Mouse (Mus musculus): ENCODE measurements around the gene Ptp4a2.
A peak's percentile ranks its signal among the peaks of the same experiment; 100 is the strongest.

The Ptp4a2 gene

DNA sequence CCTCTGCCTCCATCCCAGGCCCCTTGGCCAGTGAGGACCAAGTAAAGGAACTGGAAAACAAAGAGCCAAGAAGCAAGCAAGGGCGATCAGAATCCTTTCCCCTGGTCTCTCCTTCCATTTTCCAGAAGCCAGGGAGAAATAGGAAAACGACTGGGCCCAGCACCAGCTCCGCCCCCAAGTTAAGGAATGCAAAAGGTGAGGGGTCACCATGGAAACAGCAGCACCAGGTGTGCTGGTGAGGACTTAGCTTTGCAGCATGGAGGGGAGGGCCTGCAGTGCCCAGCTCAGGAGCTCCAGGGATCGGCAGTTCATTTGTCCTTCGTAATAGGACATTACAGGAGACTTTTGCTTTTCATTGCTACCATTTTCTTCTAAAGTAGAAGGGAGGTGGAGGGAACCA, 13.0 kb upstream of the Ptp4a2 start:
- DNase-seq (ENCODE audit: low spot score): no peak

DNA sequence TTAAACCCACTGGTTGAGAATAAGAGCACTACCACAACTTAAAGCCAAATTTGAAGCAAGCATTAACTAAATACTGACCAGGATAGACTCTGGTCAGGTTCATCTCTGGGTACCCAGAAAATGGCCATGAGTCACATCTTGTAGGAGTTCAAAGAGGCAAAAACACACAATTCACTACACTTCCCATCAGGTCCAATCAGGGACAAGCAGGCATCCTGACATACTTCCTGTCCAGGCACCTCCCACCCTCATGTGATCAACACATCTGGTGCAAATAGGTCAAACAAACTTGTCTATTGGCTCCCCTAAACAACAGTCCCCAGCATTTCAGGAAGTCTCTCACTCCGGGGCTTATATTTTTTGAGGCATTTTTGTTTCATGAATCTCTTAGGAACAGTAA, 7.7 kb upstream of the Ptp4a2 start:
- no peak for DNase-seq (ENCODE audit: low spot score)

DNA sequence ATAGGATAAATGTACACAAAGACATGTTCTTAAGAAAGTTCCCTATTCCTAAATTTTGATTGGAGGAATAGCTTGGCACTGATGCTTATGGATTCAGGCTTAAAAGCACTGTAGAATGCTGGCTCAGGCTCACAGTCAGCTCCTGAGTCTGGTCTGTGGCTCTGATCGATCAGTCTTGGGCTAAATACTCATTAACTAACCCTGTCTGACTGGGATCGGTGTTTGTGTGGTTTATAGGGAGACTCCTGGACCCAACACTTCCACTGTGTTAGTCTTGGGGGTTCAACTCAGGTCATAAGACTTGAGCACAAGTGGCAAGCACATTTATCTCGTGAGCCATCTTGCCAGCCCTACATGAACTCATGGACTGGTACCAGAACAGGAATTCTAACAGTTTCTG, 6.0 kb upstream of the Ptp4a2 start:
- no peak for DNase-seq (ENCODE audit: low spot score)

DNA sequence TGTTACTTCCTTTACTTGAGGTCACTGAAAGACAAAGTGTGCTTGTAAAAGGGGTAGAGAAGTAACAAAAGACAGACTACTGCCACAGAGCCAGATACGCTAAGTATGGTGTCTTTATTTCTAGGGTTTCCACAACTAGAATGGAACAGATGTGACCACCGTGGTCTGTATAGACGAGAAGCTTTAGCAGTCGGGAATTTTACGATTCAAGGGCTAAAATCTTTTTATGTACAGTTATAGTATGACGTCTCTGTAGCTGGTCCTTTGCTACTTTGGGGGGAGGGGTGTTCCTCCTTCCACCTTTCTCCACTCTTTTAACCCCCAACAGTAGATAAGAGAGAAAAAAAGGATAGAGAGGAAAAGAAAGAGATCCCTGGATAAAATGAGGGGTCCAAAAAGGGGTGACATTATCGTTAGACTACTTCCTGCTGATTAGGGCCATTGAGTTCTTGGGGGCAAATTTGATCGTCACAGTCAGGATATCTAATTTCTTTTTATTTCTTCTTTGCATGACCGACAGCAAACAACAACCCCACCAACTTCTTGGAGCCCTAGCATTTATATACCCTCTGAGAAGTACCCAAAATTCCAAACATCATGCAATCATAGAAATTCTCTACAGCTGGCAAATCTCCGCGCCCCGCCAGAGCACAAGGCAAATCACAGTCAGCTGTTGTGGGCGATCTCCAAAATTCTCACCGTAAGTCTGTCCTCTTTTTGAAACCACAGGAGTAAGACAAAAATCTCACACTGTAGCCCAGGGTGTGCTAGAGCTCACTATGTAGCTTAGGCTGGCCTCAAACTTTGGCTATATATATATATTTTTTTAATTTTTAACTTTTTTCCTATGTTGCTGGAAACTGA, 818 bp downstream of the Ptp4a2 start:
- no peak for DNase-seq (ENCODE audit: low spot score)

DNA sequence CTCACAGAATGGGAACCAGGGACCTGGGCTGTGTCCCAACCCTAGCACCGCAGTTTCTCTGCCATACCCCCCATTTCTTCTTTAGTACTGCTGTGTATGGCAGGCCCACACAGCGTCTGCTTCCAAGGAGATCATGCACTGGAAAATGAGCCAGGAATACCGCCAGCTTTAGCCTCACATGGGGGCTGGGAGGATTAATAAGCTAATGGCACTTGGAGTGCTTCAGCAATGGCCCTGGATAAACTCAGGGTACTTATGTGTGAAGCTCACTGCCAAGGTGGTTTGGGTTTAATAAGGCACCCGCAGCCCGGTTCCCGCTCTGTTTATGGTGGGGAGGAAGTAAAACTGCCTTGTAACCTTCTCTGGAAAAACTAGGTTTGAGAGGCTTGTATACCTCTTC, 6.6 kb downstream of the Ptp4a2 start:
- peak; percentile 27 for DNase-seq (ENCODE audit: low spot score)

DNA sequence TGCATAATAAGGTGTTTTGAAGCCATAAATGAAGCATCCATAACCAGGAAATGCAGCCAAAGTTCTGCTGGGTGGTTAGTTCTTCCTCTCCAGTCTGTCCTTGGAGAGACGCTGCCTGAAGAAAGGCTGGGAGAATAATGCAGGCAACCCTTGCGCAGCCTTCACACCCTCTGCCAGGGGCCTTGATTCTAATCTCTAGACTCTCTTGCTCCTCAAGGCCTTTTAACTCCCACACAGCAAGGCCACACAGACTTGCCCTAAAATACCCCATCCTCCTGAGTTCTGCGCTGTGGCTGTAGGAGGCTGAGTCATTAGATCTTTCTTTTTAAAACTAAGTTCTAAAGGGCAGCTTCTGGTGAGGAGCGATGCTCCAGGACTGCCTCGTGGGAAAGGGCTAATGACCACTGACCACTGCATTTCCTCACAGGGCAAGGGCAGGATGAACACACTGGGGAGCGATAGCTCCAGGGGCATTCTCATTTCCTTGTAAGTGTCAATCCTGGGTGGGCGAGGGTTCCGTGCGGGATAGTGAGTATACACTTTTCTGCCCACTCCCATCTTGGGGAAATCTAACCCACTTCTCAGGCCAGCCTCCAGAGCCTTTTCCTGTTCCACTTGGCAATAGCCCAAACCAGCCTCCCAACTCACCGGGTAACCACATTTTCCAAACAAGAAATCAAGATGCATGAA, 7.6 kb downstream of the Ptp4a2 start:
- peak; percentile 30 for DNase-seq (ENCODE audit: low spot score)

DNA sequence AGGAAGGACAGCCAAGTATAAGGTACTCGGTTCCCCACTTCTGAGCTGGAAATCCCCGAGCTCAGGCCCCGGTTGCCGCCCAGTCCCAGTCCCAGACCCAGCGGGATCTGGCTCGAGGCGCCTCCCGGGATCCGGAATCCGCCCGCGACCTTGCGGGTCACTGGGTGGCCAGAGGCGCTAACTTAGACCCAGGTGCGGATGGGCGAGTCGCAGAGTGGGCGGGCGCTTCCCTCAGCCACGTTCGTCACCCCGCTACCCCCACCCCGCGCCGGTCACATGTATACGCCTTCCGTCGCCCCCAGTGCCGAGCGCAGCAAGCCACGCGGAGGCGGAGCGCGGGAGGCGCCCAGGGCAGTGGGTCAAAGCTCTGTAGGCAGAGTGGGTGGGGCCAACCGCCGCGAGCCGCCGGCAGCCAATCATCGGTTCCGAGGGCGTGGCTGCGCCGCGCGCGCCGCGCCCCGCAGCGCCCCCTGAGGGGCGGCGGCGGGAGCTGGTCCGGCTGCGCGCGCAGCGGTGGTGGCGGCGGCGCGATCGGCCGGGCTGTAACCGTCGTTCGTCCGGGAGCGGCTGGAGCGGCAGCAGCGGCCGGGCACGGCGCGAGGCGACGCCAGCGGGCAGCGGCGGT, 8.8 kb downstream of the Ptp4a2 start:
- peak; percentile 95 for DNase-seq (ENCODE audit: low spot score)

DNA sequence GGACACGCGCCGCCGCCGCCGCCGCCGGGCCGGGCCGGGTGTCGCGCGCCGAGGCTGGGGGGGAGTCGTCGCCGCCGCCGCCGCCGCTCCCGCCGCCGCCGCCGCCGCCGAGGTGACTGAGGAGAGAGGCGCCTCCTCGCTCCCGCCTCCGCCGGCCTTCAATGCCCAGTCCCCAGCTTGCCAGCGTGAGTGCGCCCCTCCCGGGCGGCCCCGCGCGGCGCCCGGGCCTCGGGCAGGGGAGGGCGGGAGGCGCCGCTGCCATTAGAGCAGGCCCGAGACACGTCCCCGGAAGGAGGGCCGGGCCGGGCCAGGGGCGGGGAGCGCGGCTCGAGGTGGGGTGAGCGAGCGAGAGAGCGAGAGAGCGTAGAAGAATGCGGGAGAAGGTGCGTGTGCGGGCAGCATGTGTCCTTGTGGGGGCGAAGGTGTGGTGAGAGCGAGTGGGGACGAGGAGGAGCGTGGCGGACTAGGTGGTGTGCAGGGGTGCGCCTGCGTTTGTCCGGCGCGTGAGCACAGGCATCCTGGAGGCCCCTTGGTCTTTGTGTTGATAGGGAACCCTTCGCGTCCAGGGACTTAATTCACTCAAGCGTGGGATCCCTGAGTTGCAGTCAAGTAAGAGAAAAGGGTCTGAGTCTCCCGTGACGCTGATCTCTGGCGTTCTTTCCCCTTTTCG, 9.5 kb downstream of the Ptp4a2 start:
- DNase-seq (ENCODE audit: low spot score): peak; percentile 69

DNA sequence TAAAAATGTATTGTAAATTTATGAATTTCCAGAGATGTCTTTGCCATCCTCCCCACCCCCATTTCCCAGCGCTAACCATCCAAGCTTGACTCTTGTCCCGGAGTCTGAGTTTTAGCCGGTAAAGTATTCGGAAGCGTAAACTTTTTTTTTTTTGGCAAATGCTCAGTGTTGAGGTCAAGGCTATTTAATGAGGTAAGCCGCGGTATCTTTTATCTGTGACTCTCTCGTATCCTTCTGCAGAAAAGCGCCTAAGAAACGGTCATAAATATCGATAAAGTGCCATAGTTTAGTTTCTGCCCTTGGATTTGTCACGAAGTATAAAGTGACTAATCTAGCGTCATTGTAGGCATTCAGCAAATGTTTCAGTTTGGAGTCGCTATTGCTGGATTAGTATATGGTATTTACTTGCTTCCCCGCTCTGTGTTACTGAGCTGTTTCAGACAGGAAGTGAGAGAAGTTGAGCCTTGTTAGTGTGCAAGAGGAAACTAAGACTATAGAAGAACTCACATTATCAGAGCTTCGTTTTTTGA, 10.1 kb downstream of the Ptp4a2 start:
- DNase-seq (ENCODE audit: low spot score): no peak

DNA sequence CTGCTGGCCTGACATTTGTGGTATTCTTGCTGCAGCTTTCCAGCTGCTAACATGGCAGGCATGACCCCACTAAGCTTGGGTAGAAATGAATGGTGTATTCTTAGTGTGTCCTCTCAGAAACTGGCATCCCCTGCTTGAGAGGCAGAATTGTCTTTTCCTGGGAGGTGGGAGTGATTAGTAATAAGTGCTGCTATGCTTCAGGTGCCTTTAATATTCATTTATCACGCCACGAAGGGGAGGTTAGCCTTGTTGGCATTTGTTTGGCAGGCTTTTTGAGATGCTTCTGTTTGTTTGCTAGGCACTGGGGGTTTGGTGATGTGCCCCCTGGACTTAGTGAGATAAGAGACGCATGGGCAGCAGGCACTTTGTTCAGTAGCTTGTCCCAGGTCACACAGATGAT, 11.3 kb downstream of the Ptp4a2 start:
- DNase-seq (ENCODE audit: low spot score): no peak

DNA sequence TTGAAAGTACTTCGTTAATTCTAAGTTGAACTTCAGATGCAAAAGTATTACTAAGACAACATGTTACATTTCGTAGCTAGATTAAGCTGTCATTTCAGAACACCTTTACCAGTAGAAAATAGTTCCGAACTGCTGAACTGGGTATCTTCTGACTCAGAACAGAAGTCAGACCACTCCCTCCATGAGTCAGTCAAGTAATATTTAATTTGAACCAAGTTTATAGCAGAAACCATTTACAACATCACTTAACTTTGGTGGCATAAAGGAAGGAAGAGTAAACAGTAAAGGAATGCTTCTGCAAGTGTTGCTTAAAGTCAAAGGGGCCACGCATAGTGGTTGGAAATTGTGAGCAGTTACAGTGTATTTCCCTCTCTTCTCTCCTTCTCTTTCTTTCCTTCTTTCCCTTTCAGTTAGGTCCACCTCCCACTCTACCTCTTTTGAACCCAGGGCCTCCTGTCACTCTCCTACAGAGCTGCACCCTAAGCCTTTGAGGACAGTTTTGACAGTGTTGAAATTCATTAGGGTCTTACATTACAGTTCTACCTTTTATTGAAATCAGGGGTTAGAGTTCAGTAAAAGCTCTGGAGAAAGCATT, 12.3 kb downstream of the Ptp4a2 start:
- DNase-seq (ENCODE audit: low spot score): no peak

DNA sequence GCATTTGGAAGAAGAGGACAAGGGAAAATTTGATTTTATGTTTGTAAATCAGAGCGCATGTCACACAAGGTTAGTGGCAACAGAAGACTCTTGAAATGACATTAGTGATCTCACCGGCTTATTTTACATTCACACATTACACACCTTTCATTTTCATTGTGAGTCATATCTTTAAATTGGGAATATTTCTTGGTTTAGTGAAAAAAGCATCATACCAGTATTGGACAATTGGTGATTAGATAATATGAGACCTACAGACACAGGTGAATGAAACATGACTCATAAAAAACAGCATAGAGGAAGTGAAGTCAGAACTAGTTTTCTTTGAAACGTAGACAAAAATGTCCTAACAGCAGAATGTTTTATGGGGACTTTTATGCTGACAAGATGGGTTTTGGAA, 16.6 kb downstream of the Ptp4a2 start:
- no peak for DNase-seq (ENCODE audit: low spot score)

DNA sequence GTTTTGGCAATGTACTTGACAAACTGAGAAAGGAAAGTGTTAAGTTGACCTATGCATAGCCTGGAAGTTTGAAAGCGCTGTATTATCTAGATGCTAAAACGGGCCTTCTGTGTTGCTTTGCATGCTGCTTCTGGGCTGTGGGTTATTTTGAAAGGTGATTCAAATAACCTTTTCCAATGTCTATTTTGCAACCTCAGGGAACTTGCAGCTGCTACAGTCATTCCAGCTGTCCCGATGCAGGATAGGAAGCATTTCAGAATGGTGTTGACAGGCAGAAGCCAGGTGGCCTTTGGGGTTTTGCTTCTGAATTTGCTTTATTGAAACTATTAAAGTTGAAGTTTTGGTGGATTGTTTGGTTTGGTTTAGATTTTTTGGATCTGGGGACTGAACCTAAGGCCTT, 17.1 kb downstream of the Ptp4a2 start:
- no peak for DNase-seq (ENCODE audit: low spot score)

DNA sequence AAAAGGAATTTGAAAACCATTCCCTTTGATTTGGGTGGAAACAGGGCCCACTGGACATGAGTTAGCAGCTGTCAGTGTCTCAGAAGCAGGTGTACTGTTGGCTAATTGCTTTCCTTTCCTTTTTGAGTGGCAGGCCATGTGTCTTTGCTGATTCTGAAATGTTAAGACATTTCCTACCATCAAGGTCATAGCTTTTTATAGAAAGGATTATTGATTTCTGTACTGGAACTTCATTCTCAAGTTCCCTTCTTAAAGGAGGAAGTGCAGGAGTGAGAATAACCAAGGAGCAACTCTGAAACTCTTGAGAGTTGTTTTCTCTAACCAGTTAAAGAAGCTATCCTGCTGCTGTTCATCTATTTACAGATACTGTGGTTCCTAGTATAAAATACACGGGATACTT, 18.8 kb downstream of the Ptp4a2 start:
- DNase-seq (ENCODE audit: low spot score): no peak

DNA sequence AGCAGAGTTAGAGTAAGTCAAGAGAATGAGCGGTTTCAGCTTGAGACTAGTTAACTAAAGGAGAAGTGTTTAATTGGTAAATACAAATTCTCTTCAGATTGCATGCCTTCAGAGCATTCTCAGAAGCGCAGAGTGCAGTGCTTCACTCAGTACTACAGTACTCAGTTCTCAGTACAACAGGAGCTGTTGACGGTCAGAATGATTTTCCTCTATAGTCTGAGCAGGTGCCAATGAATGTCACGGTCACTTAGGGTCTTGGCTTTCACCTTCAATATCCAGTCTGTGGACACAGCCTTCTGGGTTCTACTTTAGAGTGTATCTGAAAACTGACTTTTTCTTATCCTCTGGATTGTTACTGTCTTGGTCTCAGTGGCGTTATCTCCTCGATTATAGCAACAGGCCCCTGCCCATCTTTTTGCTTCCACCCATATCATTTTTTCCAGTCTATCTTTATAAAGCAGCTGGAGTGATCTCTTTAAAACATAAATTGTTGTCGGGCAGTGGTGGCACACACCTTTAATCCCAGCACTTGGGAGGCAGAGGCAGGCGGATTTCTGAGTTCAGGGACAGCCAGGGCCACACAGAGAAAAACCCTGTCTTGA, 19.4 kb downstream of the Ptp4a2 start:
- DNase-seq (ENCODE audit: low spot score): no peak

DNA sequence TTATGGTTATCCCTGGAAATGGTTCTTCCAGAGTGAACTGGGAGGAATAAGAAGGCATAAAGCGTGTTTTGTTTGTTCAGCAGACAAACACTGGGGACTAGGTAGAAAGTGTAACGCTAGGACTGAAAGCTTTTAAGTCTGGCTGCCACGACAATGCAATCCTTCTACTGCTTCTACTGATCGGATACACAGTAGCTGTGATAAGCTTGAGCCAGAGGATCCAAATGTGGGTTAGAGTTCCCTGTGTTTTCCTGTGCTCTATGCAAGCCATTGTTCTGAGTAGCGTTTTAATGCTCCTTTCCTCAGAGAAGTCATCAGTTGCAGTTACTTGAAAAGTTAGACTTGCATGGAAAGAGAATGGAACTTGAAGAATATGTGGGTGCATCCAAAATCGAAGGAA, 23.6 kb downstream of the Ptp4a2 start:
- DNase-seq (ENCODE audit: low spot score): no peak

DNA sequence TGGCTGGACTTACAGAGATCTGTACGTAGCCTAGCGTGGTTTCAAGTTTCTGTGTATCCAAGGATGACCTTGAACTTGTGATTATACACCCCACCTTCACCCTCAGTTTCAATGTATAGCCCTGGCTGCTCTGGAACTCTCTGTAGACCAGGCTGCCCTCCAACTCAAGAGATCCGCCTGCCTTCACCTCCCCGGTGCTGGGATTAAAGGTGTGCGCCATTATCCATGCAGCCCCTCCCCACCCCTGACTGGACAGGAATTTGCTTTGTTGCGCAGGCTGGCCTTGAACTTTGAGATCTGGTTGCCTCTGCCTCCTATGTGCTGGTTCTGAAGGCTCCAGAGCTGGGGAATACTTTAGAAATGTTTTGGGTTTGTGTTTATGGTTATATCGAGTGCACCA, 24.3 kb downstream of the Ptp4a2 start:
- no peak for DNase-seq (ENCODE audit: low spot score)

DNA sequence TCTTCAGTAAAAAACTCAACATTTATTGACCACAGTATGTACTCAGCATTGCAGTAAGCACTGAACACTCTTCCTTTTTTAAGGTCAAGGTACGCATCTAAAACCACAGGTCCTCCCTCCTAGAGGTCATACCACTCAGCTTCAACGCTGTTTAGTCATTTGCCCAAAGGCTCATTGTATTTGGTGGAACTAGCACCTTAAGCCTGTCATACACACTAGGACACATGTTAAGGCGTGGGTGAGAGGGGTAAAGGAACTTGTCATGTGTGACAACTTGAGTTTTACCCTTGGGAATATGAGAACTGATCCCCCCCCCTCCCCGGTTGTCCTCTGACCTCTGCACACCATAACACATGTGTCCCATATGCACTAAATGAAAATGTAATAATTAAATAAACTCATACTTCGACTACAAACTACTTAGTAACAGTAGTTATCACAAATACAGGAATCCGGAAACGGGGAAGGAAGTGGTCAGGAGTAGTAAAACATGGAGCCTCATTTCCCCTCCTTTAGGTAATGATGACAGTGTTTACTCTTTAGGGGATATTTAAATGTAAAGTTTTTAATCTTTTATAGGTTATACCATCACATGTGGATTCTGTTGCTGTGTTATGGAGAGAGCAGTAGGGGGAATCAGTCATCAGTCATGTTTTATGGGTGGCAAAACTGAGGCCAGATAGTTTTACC, 29.0 kb downstream of the Ptp4a2 start:
- no peak for DNase-seq (ENCODE audit: low spot score)

DNA sequence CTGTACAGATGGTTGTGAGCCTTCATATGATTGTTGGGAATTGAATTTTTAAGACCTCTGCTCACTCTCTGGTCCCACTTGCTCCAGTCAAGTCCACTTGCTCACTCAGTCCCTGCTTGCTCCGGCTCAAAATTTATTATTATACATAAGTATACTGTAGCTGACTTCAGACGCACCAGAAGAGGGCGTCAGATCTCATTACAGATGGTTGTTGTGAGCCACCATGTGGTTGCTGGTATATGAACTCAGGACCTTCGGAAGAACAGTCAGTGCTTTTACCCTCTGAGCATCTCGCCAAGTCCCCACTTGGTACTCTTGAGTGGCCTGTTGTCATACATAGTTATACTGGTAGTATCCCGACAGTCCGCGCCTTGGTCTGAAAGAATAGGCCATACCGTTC, 35.8 kb downstream of the Ptp4a2 start:
- no peak for DNase-seq (ENCODE audit: low spot score)

DNA sequence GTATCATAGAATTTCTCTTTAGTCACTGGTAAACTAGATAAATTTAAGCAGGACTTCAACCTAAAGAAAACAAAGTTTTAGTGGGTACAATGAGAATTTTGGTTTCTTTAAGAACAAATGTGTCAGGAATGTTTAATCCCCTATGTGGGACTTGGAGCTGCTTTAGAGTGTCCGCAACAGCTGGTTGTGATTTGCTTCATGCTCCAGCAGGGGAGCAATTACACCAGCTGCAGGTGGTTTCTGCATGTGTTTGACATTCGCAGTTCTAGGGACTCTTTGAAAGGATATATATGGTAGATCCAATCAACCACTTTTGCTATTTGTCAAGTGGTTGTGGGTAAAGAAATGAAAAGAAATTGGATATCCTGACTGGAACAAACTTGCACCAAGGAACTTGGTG, 39.5 kb downstream of the Ptp4a2 start:
- no peak for DNase-seq (ENCODE audit: low spot score)

DNA sequence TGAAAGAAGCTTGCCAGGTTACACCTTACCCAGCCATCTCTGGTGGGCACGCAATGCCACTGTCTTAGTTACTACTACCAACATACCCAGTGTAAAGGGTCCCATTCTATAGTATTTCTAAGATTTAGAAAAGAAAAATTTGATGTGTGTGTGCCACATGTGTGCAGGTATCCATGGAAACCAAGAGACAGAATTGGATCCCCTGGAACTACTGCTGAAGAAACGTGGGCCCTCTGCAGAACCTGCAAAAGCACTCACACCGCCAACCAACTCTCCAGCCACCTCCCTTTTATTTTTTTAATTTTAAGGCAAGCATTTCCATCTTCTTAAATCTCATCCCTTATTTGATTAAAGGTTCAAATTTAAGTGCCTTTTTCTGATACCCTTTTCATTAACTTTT, 40.8 kb downstream of the Ptp4a2 start:
- DNase-seq (ENCODE audit: low spot score): no peak
